Mouse (Mus musculus) testis, adult 2 months (tissue): Measurements from ENCODE around the gene Aff1. TPM values are rescaled to one million over a fixed set of nuclear protein-coding genes. Genes with fewer than 3 reads are reported as not detected.

ENCODE experiments used
- H3K27ac ChIP-seq: fragments of 200-500 bp; 2 replicates; pipeline ENCODE4 v1.5.1; 2012; ENCODE audit warnings: low read depth, low read length; ENCODE audit not compliant: control insufficient read depth, insufficient read depth
- H3K27me3 ChIP-seq: fragments of 200-500 bp; 2 replicates; pipeline ENCODE4 v1.6.1; 2012; ENCODE audit warnings: mild to moderate bottlenecking, low read length, moderate library complexity; ENCODE audit not compliant: control insufficient read depth, insufficient read depth
- H3K36me3 ChIP-seq: fragments of 200-500 bp; 2 replicates; pipeline ENCODE4 v1.6.1; 2012; ENCODE audit warnings: mild to moderate bottlenecking, low read length; ENCODE audit not compliant: control insufficient read depth, insufficient read depth
- H3K4me1 ChIP-seq: fragments of 200-500 bp; 2 replicates; pipeline ENCODE4 v1.6.1; 2012; ENCODE audit warnings: low read length; ENCODE audit not compliant: control insufficient read depth, insufficient read depth
- H3K4me3 ChIP-seq: fragments of 200-500 bp; 2 replicates; pipeline ENCODE4 v1.5.1; 2012; ENCODE audit warnings: low read depth, mild to moderate bottlenecking, low read length, moderate library complexity, mixed read lengths; ENCODE audit not compliant: control insufficient read depth
- CTCF ChIP-seq: fragments of 200-500 bp; IDR thresholded peaks from 2 replicates; pipeline ENCODE4 v1.5.1; 2012; ENCODE audit warnings: low read depth, mild to moderate bottlenecking, inconsistent platforms, low read length, moderate library complexity; ENCODE audit not compliant: control insufficient read depth, insufficient read depth, insufficient replicate concordance
- POLR2A ChIP-seq: fragments of 200-500 bp; IDR thresholded peaks from 2 replicates; pipeline ENCODE4 v1.6.1; 2012; ENCODE audit warnings: low read depth, mild to moderate bottlenecking, inconsistent platforms, low read length, moderate library complexity; ENCODE audit not compliant: control insufficient read depth
- polyA plus RNA-seq: library from polyadenylated mRNA; depleted of rRNA; stranded (reverse); fragments of >200 nt; gene quantifications from 2 replicates; pipeline ENCODE4 v1.2.3, GENCODE M21; 2012

Gene Aff1
- polyA plus RNA-seq, 1 experiment: 1.3 TPM

DNA sequence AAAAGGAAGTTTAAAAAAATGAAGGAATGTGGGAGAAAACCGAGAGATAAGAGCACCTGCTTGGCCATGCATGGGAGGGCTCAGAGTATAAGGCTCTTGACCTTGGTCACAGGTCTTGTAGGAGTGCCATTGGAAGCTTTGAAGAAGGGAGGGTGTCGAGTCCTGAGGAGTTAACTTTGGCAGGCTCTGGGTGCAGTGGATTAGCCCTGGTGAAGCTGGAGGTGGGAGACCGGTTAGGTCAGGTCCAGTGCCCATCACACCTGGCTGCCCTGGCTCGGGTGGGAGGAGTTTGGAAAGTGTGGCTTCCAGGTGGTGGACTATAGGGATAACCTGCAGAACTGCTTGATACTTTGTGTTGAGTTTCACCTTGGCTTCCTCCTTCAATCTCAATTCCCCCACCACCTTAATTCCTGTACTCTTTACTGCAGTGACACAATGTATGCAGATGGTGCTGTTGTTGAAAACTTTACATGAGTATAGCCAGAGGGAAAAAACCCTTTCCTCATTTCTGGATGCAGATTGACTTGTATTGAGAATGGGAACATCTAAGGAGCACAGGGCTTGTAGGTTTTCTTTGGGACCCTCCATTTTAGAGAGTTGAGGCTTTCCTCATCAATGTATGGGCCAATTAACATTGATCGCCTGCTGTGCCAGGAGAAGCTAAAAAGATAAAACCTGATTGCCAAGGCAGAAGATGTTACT, 43.4 kb downstream of the Aff1 start:
- H3K4me3 ChIP-seq: no peak overlapping the region
- H3K36me3 ChIP-seq: no peaks in the 10 kb centered on the region
- no peaks in the 10 kb centered on the region for H3K27me3 ChIP-seq
- TF ChIP-seq POLR2A: no peak
- TF ChIP-seq CTCF: no peak
- peaks cover 2% of the 10 kb centered on the region for H3K4me1 ChIP-seq
- H3K27ac ChIP-seq: no peak overlapping the region

DNA sequence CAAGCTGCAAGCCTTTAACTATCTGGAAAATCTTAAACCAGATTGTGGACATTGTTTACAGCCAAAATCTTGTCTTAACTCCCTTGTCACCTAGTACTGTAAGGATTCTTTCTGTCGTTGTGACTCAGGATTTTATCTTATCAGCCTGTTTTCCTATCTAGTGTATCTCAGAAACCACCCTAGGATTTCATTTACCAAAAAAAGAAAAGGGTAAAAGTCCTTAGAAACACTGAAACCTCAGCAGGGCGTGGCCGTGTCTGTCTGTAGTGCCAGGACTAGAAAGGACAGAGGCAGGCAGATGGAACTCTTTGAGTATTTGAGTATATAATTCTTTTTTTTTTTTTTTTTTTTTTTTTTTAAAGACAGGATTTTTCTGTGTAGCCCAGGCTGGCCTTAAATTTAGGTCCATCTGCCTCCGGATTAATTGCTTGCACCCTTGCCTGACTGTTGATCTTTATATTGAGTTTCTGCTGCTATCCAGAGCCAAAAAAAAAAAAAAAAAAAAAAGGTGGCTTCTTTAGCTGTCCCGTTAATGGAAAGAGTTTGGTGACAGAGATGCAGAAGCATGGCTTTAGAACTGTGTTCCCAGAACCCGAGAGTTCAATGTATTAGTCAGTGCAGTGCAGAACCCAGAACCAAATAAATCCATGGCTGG, 44.5 kb downstream of the Aff1 start:
- Histone ChIP-seq H3K4me3 (no peak overlapping the region), H3K36me3 (no peaks in the 10 kb centered on the region), H3K27me3 (no peaks in the 10 kb centered on the region), H3K27ac (no peak overlapping the region), H3K4me1 (peaks cover 2% of the 10 kb centered on the region)
- TF ChIP-seq POLR2A: no peak
- no peak for TF ChIP-seq CTCF

DNA sequence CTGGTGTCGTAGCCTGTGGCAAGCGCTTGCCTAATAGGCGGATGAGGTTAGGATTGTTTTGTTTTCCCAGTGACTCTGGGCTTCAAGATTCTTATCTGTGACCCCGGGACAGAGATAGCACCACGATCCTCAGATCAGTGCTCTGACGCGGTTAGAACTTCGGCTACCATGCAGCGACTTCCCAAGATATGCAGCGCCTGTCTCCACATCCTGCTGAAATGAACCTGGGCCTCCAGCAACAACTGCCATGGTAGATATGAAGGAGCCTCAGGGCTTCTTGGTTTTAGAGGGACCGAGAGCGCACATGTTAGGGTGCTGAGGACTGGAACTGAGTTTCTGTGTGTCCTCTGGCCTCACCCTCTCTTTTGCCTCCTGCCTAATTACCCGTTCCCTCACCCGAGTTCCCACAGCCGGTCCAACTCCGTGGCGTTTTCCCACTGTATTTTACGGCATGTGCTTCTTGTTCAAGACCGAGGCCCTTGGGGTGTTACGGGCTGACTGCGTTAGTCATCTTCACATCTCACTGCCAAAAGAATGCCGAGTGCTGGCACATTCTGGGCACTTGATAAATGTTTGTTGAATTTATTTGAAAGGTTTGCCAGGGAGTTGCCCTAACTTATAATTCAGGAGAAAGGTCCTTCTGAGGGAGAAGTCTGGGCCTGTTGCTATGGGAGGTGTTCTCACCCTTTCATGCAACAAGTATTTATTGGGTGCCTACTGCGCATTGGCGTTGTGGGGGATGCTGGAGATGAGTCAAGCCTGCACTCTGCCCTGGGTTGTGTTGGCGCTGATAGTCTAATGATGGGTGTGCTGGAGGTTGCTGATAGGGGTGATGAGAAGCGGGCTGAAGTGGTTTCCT, 45.3 kb downstream of the Aff1 start:
- Histone ChIP-seq H3K4me3 (no peak overlapping the region), H3K27me3 (no peaks in the 10 kb centered on the region), H3K36me3 (no peaks in the 10 kb centered on the region), H3K4me1 (peaks cover 2% of the 10 kb centered on the region), H3K27ac (no peak overlapping the region)
- TF ChIP-seq POLR2A (no peak), CTCF (no peak)

DNA sequence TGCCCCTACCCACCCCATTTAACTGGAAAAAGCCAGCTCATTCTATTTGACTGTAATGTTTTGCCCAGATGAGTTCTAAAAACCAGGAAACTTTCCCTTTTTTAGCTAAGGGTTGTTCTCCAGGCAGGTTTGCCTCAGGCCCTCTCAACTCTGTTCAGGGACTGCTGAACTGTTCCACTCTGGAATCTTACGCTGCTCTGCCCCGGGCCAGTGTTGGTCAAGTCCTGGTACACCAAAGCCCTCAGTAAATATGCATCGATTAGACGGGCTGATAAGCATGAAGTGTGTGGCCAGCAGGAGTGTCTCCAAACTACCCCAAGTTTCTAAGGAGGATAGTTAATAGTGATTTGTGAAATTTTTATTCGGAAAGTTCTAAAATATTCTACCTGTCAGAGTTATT, 46.3 kb downstream of the Aff1 start:
- Histone ChIP-seq H3K4me1 (peaks cover 2% of the 10 kb centered on the region), H3K36me3 (no peaks in the 10 kb centered on the region), H3K4me3 (no peak overlapping the region), H3K27ac (no peak overlapping the region), H3K27me3 (no peaks in the 10 kb centered on the region)
- TF ChIP-seq POLR2A (no peak), CTCF (no peak)

DNA sequence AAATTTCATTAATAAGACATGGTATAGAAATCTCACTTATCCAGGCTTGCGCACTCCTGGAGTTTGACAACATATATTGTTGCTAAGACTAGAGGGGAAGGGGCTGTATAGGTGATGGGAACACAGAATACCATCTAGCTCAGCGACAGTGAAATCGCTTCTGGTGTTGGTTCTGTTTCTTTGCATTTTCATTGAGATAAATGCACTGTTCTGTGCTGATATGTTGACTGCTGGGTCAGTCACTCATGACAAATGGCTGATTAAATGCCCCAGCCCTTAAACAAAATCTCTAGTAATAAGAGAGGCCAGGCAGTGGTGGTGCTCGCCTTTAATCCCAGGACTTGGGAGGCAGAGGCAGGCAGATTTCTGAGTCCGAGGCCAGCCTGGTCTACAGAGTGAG, 47.0 kb downstream of the Aff1 start:
- TF ChIP-seq POLR2A (no peak), CTCF (no peak)
- H3K4me3 ChIP-seq: no peak overlapping the region
- H3K36me3 ChIP-seq: no peaks in the 10 kb centered on the region
- H3K27ac ChIP-seq: no peak overlapping the region
- no peaks in the 10 kb centered on the region for H3K27me3 ChIP-seq
- peaks cover 2% of the 10 kb centered on the region for H3K4me1 ChIP-seq

DNA sequence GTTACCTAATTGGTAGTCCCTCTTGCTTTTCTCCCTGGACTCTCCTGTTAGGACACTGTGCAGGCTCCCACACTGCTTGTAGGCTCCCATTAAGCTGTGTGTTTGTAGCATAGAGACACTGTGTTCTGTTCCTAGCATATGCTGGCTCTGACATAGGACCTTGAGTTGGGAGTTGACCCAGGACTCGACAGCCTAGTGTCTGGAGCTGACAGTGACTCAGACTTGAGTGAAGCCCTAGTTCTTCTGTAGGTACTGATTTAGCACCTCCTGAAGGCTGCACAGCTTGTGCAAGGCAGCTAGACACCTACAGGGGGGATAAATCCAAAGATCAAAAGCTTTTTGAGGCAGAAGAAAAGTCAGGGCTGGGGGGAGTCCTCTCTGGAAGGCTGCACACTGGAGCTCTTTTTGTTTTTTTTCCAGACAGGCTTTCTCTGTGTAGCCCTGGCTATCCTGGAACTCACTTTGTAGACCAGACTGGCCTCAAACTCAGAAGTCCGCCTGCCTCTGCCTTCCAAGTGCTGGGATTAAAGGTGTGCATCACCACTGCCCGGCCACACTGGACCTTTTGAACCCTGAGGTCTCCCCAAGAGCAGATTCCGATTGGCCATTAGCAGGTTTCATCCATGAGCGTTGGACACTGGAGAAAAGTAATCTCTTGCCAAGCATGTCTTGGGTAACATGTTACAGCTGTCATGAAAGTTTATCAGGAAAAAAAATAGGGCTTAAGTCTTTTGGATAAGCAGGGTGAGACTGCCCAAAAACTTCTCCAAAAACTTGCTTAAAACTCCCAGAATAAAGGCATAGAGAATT, 48.1 kb downstream of the Aff1 start:
- TF ChIP-seq POLR2A (no peak), CTCF (no peak)
- no peak overlapping the region for H3K27ac ChIP-seq
- H3K27me3 ChIP-seq: no peaks in the 10 kb centered on the region
- peaks cover 2% of the 10 kb centered on the region for H3K4me1 ChIP-seq
- no peak overlapping the region for H3K4me3 ChIP-seq
- H3K36me3 ChIP-seq: no peaks in the 10 kb centered on the region
